Mouse (Mus musculus): ENCODE measurements around the gene Agps. TPM values are rescaled to one million over a fixed set of nuclear protein-coding genes. Genes with fewer than 3 reads are reported as not detected.
"Not testable (repeated sequence)": the region's sequence is repeated elsewhere in the genome, so short reads cannot be mapped to it uniquely, and the experiment has no call there.

The Agps gene
- polyA plus RNA-seq, 1 experiment from 2014 or later: 39.1 TPM

- Histone ChIP-seq H3K9ac (ENCODE audit: low read length) (no peak overlapping the region), H3K9me3 (ENCODE audit: control insufficient read depth, low read length) (no peaks in the 10 kb centered on the region), H3K4me3 (ENCODE audit: low read depth, low read length) (no peak overlapping the region), H3K27me3 (ENCODE audit: control insufficient read depth, insufficient read depth, low read length) (no peaks in the 10 kb centered on the region), H3K36me3 (ENCODE audit: control insufficient read depth, insufficient read depth, low read length) (peaks cover 2% of the 10 kb centered on the region; the same call in 1 of the 2 replicates), H3K4me1 (ENCODE audit: control insufficient read depth, insufficient read depth, low read length) (peaks cover 5% of the 10 kb centered on the region; the same call in 1 of the 2 replicates), H3K4me2 (ENCODE audit: low read depth, severe bottlenecking) (no peak overlapping the region), H3K27ac (replicated peaks; ENCODE audit: low read depth, low read length) (no peak overlapping the region)
- 85% methylated on average over 5 of the region's 5 CpGs for WGBS
- DNase-seq (ENCODE audit: low spot score): no peak
- no peak for ATAC-seq (ENCODE audit: insufficient number of reproducible peaks, low FRiP score, low TSS enrichment, low read depth)
Observed at GRCm38 (mm10) chr2:75926061-75926460, 94.1 kb downstream of the Agps start.

GRCm38 (mm10) chr2:75928011-75928410 lies 96.0 kb downstream of the Agps start:
- no peak for ATAC-seq (ENCODE audit: insufficient number of reproducible peaks, low FRiP score, low TSS enrichment, low read depth)
- Histone ChIP-seq H3K4me3 (ENCODE audit: low read depth, low read length) (no peak overlapping the region), H3K4me1 (ENCODE audit: control insufficient read depth, insufficient read depth, low read length) (peaks cover 6% of the 10 kb centered on the region), H3K4me2 (ENCODE audit: low read depth, severe bottlenecking) (no peak overlapping the region), H3K27me3 (ENCODE audit: control insufficient read depth, insufficient read depth, low read length) (no peaks in the 10 kb centered on the region), H3K9me3 (ENCODE audit: control insufficient read depth, low read length) (no peaks in the 10 kb centered on the region), H3K27ac (replicated peaks; ENCODE audit: low read depth, low read length) (no peak overlapping the region), H3K36me3 (ENCODE audit: control insufficient read depth, insufficient read depth, low read length) (peaks cover 2% of the 10 kb centered on the region; the same call in 1 of the 2 replicates), H3K9ac (ENCODE audit: low read length) (no peak overlapping the region)
- WGBS: 94% methylated on average over 3 of the region's 3 CpGs
- DNase-seq (ENCODE audit: low spot score): peak; percentile 16

- Histone ChIP-seq H3K4me1 (ENCODE audit: control insufficient read depth, insufficient read depth, low read length) (peaks cover 6% of the 10 kb centered on the region), H3K27ac (replicated peaks; ENCODE audit: low read depth, low read length) (no peak overlapping the region), H3K4me2 (ENCODE audit: low read depth, severe bottlenecking) (no peak overlapping the region), H3K36me3 (ENCODE audit: control insufficient read depth, insufficient read depth, low read length) (peaks cover 2% of the 10 kb centered on the region; the same call in 1 of the 2 replicates), H3K9me3 (ENCODE audit: control insufficient read depth, low read length) (no peaks in the 10 kb centered on the region), H3K9ac (ENCODE audit: low read length) (no peak overlapping the region), H3K27me3 (ENCODE audit: control insufficient read depth, insufficient read depth, low read length) (no peaks in the 10 kb centered on the region), H3K4me3 (ENCODE audit: low read depth, low read length) (no peak overlapping the region)
- ATAC-seq (ENCODE audit: insufficient number of reproducible peaks, low FRiP score, low TSS enrichment, low read depth) (no peak), DNase-seq (ENCODE audit: low spot score) (no peak)
- WGBS: 88% methylated on average over 2 of the region's 2 CpGs
Observed at GRCm38 (mm10) chr2:75929141-75929540, 97.2 kb downstream of the Agps start.

DNA sequence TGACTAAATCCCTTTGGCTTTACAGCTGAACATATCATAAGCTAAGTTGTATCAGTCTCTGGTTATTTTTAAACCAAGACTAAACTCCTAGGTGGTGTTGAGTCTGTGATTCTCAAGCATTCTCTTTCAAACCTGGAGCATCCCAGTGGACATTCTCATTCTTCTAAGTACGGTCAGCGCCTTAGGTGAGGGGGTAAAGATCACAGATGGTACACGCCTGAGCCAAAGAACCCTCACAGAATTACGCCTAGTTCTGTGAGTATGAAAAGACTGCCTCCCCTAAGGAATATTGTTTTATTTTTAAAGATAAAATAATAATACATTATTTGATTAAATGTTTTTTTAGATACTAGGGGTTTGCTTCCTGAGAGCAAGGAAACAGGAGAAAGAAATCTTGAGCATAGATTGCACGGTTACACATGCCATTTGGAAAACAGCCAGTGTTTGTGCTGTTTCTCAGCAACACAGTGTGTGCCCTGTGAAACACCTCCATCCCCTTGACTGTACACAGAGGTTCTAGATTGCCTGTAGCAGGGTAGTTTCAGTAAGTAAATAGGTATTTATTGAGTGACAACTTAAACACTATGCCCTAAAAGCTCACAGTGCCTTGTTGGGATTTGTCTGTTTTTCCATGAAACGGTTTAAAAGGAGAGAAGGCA lies 97.9 kb downstream of the Agps start:
- Histone ChIP-seq H3K4me3 (ENCODE audit: low read depth, low read length) (no peak overlapping the region), H3K27me3 (ENCODE audit: control insufficient read depth, insufficient read depth, low read length) (no peaks in the 10 kb centered on the region), H3K4me2 (ENCODE audit: low read depth, severe bottlenecking) (no peak overlapping the region), H3K36me3 (ENCODE audit: control insufficient read depth, insufficient read depth, low read length) (peaks cover 2% of the 10 kb centered on the region; the same call in 1 of the 2 replicates), H3K9me3 (ENCODE audit: control insufficient read depth, low read length) (no peaks in the 10 kb centered on the region), H3K9ac (ENCODE audit: low read length) (no peak overlapping the region), H3K27ac (replicated peaks; ENCODE audit: low read depth, low read length) (no peak overlapping the region), H3K4me1 (ENCODE audit: control insufficient read depth, insufficient read depth, low read length) (peaks cover 6% of the 10 kb centered on the region)
- ATAC-seq (ENCODE audit: insufficient number of reproducible peaks, low FRiP score, low TSS enrichment, low read depth) (no peak), DNase-seq (ENCODE audit: low spot score) (no peak)
- 93% methylated on average over 6 of the region's 6 CpGs for WGBS

DNA sequence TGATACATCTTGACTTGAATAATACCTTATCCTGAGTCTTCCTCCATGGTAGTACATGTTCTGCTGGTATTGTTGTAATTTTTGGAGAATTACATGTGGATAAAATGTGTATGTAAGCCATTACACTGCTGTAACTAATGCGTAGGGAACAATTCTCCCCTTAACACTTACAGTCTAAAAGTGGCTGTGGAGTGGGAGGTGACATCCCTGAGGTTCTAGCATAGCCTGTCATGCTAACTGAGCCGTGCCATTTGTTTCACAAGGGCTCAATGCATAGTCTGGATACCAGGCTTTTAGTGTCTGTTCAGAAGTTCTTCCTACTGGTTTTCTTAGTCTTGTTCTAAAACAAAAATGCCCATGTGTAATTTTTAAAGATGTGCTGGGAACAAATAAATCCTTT lies 99.0 kb downstream of the Agps start:
- Histone ChIP-seq H3K9ac (ENCODE audit: low read length) (no peak overlapping the region), H3K4me2 (ENCODE audit: low read depth, severe bottlenecking) (no peak overlapping the region), H3K27ac (replicated peaks; ENCODE audit: low read depth, low read length) (no peak overlapping the region), H3K36me3 (ENCODE audit: control insufficient read depth, insufficient read depth, low read length) (peaks cover 2% of the 10 kb centered on the region; the same call in 1 of the 2 replicates), H3K4me1 (ENCODE audit: control insufficient read depth, insufficient read depth, low read length) (peaks cover 6% of the 10 kb centered on the region), H3K27me3 (ENCODE audit: control insufficient read depth, insufficient read depth, low read length) (no peaks in the 10 kb centered on the region), H3K4me3 (ENCODE audit: low read depth, low read length) (no peak overlapping the region), H3K9me3 (ENCODE audit: control insufficient read depth, low read length) (no peaks in the 10 kb centered on the region)
- no peak for ATAC-seq (ENCODE audit: insufficient number of reproducible peaks, low FRiP score, low TSS enrichment, low read depth)
- DNase-seq (ENCODE audit: low spot score): no peak
- 87% methylated on average over 2 of the region's 2 CpGs for WGBS

GRCm38 (mm10) chr2:75933541-75933940 lies 101.6 kb downstream of the Agps start:
- no peak for ATAC-seq (ENCODE audit: insufficient number of reproducible peaks, low FRiP score, low TSS enrichment, low read depth)
- Histone ChIP-seq H3K27me3 (ENCODE audit: control insufficient read depth, insufficient read depth, low read length) (no peaks in the 10 kb centered on the region), H3K4me1 (ENCODE audit: control insufficient read depth, insufficient read depth, low read length) (peaks cover 6% of the 10 kb centered on the region), H3K9me3 (ENCODE audit: control insufficient read depth, low read length) (no peaks in the 10 kb centered on the region), H3K27ac (replicated peaks; ENCODE audit: low read depth, low read length) (peak overlapping the region; percentile 76; the same call in 1 of the 2 replicates), H3K9ac (ENCODE audit: low read length) (no peak overlapping the region), H3K4me3 (ENCODE audit: low read depth, low read length) (no peak overlapping the region), H3K4me2 (ENCODE audit: low read depth, severe bottlenecking) (no peak overlapping the region), H3K36me3 (ENCODE audit: control insufficient read depth, insufficient read depth, low read length) (no peaks in the 10 kb centered on the region)
- DNase-seq (ENCODE audit: low spot score): no peak
- 40% methylated on average over 7 of the region's 7 CpGs for WGBS

GRCm38 (mm10) chr2:75936685-75937084 lies 104.7 kb downstream of the Agps start:
- not testable (repeated sequence) for H3K27me3 ChIP-seq (ENCODE audit: control insufficient read depth, insufficient read depth, low read length); H3K4me2 ChIP-seq (ENCODE audit: low read depth, severe bottlenecking); H3K36me3 ChIP-seq (ENCODE audit: control insufficient read depth, insufficient read depth, low read length); H3K9me3 ChIP-seq (ENCODE audit: control insufficient read depth, low read length); H3K9ac ChIP-seq (ENCODE audit: low read length); H3K4me3 ChIP-seq (ENCODE audit: low read depth, low read length); DNase-seq (ENCODE audit: low spot score); ATAC-seq (ENCODE audit: insufficient number of reproducible peaks, low FRiP score, low TSS enrichment, low read depth); H3K27ac ChIP-seq (replicated peaks; ENCODE audit: low read depth, low read length); H3K4me1 ChIP-seq (ENCODE audit: control insufficient read depth, insufficient read depth, low read length)
- WGBS: 90% methylated on average over 2 of the region's 2 CpGs

DNA sequence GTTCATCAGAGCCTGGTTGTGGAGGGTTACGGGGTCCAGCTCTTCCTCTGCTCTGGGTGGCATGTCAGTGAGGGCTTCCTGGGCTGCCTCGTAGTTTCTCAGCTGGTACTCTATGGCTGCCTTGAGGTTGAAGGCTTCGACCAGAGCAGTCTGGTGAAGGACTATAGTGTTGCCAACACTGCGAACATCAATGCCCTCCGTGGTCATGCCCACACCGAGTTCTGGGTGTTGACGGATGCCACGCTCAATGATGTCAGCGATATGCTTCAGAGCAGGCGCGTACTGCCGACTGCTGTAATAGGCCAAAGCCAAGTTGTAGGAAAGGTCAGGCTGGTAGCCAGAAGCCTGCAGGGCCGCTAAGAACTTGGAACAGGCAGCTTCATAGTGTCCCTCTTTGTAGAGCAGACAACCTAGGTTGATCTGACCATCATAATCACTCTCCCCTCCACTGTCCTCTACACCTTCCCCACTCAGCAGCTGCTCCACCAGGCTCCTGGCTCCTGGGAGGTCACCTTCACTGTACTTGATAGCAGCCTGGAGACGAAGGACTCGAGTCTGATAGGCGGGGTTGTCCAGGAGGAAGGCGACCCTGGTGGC lies 105.6 kb downstream of the Agps start:
- Histone ChIP-seq H3K4me3 (ENCODE audit: low read depth, low read length) (peak overlapping the region; percentile 49; the same call in 1 of the 2 replicates), H3K9ac (ENCODE audit: low read length) (peak overlapping the region; percentile 60), H3K4me2 (ENCODE audit: low read depth, severe bottlenecking) (peak overlapping the region; percentile 58)
- not testable (repeated sequence) for H3K27ac ChIP-seq (replicated peaks; ENCODE audit: low read depth, low read length); DNase-seq (ENCODE audit: low spot score); H3K36me3 ChIP-seq (ENCODE audit: control insufficient read depth, insufficient read depth, low read length); H3K4me1 ChIP-seq (ENCODE audit: control insufficient read depth, insufficient read depth, low read length); H3K27me3 ChIP-seq (ENCODE audit: control insufficient read depth, insufficient read depth, low read length); H3K9me3 ChIP-seq (ENCODE audit: control insufficient read depth, low read length)
- ATAC-seq (ENCODE audit: insufficient number of reproducible peaks, low FRiP score, low TSS enrichment, low read depth): peak; percentile 56; the same call in 1 of the 2 replicates
- WGBS: 68% methylated on average over 15 of the region's 17 CpGs
